Mouse (Mus musculus): ENCODE results near the gene 4930503E14Rik. TPM values are rescaled to one million over a fixed set of nuclear protein-coding genes. Genes with fewer than 3 reads are reported as not detected.
"Not testable (repeated sequence)": the region's sequence is repeated elsewhere in the genome, so short reads cannot be mapped to it uniquely, and the experiment has no call there.

4930503E14Rik gene
- not detected for total RNA-seq (2021)
- long read RNA-seq, experiment 1: 0 reads
- long read RNA-seq, experiment 2: 0 reads

DNA sequence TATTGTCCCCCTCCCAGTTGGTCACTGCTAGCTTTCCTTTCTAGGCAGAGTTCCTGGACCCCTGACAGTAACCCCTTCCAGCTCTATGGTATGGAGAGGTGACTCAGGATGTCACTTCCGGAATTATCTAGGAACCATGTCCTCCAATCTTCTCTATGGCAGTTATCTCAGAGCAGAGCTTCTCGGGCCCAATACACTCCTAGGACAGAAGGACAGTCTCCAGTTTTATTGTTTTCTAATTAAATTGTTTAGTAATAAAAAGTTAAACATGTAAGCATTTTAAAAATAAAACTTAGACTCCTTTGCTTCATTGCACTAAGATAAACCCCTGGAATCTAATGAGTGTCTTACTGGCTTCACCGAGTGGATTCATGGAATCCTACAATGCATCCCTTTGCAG lies at the start of gene 4930503E14Rik:
TSS of gene 4930503E14Rik (minus strand) at position 101 of the 400 bp plus-strand sequence.
- DNase-seq: not testable (repeated sequence)

DNA sequence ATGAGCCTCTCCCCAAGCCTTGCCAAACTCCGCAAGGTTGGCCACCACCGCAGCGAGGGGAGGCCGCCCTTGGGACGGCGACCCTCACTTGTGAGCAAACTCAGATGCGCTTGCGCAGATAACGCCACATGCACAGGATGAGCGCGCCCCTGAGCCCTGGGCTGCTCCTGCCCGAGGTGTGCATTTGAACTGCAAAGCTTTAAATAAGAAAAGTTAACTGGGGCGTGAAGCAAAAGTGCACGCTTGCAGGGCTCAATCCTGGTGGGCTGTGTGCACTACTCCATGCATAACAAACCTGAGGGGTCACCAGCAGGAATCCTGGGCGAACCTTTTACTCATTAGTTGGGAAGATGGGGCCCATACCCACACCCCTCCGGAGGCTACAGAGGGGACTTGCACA lies 35.0 kb upstream of the 4930503E14Rik start:
- DNase-seq: no peak

DNA sequence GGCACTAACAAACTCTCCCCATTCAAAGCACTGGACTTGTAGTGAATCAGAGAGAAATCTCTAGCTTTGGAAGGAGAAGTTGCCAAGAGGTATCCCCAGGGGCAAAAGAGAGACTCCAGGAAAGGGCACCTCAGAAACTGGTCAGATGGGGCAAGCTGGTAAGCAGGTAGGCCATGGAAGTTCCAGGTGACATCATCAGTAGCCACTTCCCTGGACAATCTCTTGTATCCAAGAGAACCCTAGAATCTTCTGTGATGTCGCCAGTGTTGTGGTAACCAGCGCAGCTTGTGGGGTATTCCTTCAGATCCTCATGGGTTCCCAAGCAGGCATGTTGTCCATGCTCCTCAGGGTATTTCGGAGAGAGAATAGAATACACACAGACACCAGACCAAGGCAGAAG lies 15.7 kb downstream of the 4930503E14Rik start, which contains the start of gene Gm8212:
TSS of gene Gm8212 (plus strand) at position 301 of the 400 bp plus-strand sequence.
- DNase-seq: not testable (repeated sequence)

DNA sequence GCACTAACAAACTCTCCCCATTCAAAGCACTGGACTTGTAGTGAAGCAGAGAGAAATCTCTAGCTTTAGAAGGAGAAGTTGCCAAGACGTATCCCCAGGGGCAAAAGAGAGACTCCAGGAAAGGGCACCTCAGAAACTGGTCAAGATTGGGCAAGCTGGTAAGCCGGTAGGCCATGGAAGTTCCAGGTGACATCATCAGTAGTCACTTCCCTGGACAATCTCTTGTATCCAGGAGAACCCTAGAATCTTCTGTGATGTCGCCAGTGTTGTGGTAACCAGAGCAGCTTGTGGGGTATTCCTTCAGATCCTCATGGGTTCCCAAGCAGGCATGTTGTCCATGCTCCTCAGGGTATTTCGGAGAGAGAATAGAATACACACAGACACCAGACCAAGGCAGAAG lies 89.5 kb downstream of the 4930503E14Rik start, which contains the start of gene Gm3327:
TSS of gene Gm3327 (plus strand) at position 301 of the 400 bp plus-strand sequence.
- DNase-seq: not testable (repeated sequence)

Other genes with a start within 250 kb of the 4930503E14Rik start
- gene Ang6, start 211.0 kb downstream of the 4930503E14Rik start, total RNA-seq (2021): not detected
- under 1 TPM; 0.41 to 0.52 TPM for gene Ear2, start 110.6 kb downstream of the 4930503E14Rik start, total RNA-seq (2021)
- not detected for gene Gm3327, start 89.4 kb downstream of the 4930503E14Rik start, total RNA-seq (2021)
- not detected for gene Gm8212, start 15.6 kb downstream of the 4930503E14Rik start, total RNA-seq (2021)
- gene Gm8220, start 72.3 kb upstream of the 4930503E14Rik start, total RNA-seq (2021): not detected
- gene Gm5930, start 125.3 kb upstream of the 4930503E14Rik start, total RNA-seq (2021): not detected
- gene Gm8229, start 152.1 kb upstream of the 4930503E14Rik start, total RNA-seq (2021): not detected
- gene Gm3371, start 197.4 kb upstream of the 4930503E14Rik start, total RNA-seq (2021): not detected
- gene Gm8232, start 220.4 kb upstream of the 4930503E14Rik start, total RNA-seq (2021): not detected

Data from heart, adult 18-20 months (tissue).